Mouse (Mus musculus) limb, embryonic 13.5 days (tissue): ENCODE measurements around the gene Syt3. TPM values are rescaled to one million over a fixed set of nuclear protein-coding genes. Genes with fewer than 3 reads are reported as not detected.

Source experiments
- ATAC-seq: fragments of 200-750 bp; cut with Nextera tagmentation; 2 replicates; pipeline ENCODE4 v1.8.0; 2017; ENCODE audit warnings: low read depth, moderate number of reproducible peaks, moderate TSS enrichment; ENCODE audit not compliant: low FRiP score
- H3K27ac ChIP-seq: fragments of 300-500 bp; sonication (generic); 2 replicates; pipeline ENCODE4 v1.5.1; 2015; ENCODE audit warnings: inconsistent platforms, mild to moderate bottlenecking, moderate library complexity
- H3K27me3 ChIP-seq: fragments of 300-500 bp; sonication (generic); 2 replicates; pipeline ENCODE4 v1.6.1; 2015; ENCODE audit warnings: mild to moderate bottlenecking, inconsistent platforms
- H3K36me3 ChIP-seq: fragments of 300-500 bp; sonication (generic); 2 replicates; pipeline ENCODE4 v1.6.1; 2015; ENCODE audit warnings: inconsistent platforms, mild to moderate bottlenecking, moderate library complexity
- H3K4me1 ChIP-seq: fragments of 300-500 bp; sonication (generic); 2 replicates; pipeline ENCODE4 v1.6.1; 2015; ENCODE audit warnings: inconsistent platforms
- H3K4me2 ChIP-seq: fragments of 300-500 bp; sonication (generic); replicated peaks from 2 replicates; pipeline ENCODE4 v1.6.1; 2015; ENCODE audit warnings: inconsistent platforms, mild to moderate bottlenecking, moderate library complexity
- H3K4me3 ChIP-seq: fragments of 300-500 bp; sonication (generic); 2 replicates; pipeline ENCODE4 v1.5.1; 2015; ENCODE audit warnings: moderate library complexity, mild to moderate bottlenecking, inconsistent platforms
- H3K9ac ChIP-seq: fragments of 300-500 bp; sonication (generic); 2 replicates; pipeline ENCODE4 v1.6.1; 2015; ENCODE audit warnings: mild to moderate bottlenecking, inconsistent platforms
- H3K9me3 ChIP-seq: fragments of 300-500 bp; sonication (generic); 2 replicates; pipeline ENCODE4 v1.6.1; 2016; ENCODE audit warnings: inconsistent platforms
- whole genome bisulfite sequencing: fragments of 180-500 bp; shearing (Covaris S2); methylation state at CpG from one replicate; pipeline ENCODE4 v1.1.7; 2015; 5-methylcytosine and 5-hydroxymethylcytosine counted together
- polyA plus RNA-seq: library from polyadenylated mRNA; unstranded; fragments of >200 nt; fragmentation: Nextera tagmentation; extraction: Ambion mirVana; gene quantifications from 2 replicates; pipeline ENCODE4 v1.2.1, GENCODE M21; 2015

The Syt3 gene
- polyA plus RNA-seq, 1 experiment from 2014 or later: 3.5 TPM

- Histone ChIP-seq H3K36me3 (no peaks in the 10 kb centered on the region), H3K27me3 (peaks cover 89% of the 10 kb centered on the region), H3K4me1 (peaks cover 32% of the 10 kb centered on the region), H3K27ac (no peak overlapping the region), H3K9ac (peak overlapping the region; percentile 48), H3K4me2 (peak overlapping the region; percentile 79), H3K9me3 (no peaks in the 10 kb centered on the region), H3K4me3 (peak overlapping the region; percentile 46)
- peak; percentile 60 for ATAC-seq
- under 1% methylated on average over 54 of the region's 54 CpGs for WGBS
Observed at GRCm38 (mm10) chr7:44359908-44360672, 23.8 kb upstream of the Syt3 start.

- ATAC-seq: no peak
Observed at GRCm38 (mm10) chr7:44360792-44361301, 23.1 kb upstream of the Syt3 start.

GRCm38 (mm10) chr7:44372678-44373077 lies 11.2 kb upstream of the Syt3 start:
- 92% methylated on average over 8 of the region's 8 CpGs for WGBS
- H3K27ac ChIP-seq: no peak overlapping the region
- H3K9ac ChIP-seq: no peak overlapping the region
- H3K4me1 ChIP-seq: peaks cover 9% of the 10 kb centered on the region
- peaks cover 4% of the 10 kb centered on the region; the same call in 1 of the 2 replicates for H3K27me3 ChIP-seq
- no peaks in the 10 kb centered on the region for H3K36me3 ChIP-seq
- no peak overlapping the region for H3K4me2 ChIP-seq
- H3K9me3 ChIP-seq: no peaks in the 10 kb centered on the region
- ATAC-seq: no peak
- no peak overlapping the region for H3K4me3 ChIP-seq

More at GRCm38 (mm10) chr7:44360792-44361301, 23.1 kb upstream of the Syt3 start:
- Histone ChIP-seq H3K9ac (no peak overlapping the region), H3K27me3 (peaks cover 85% of the 10 kb centered on the region), H3K4me3 (peak overlapping the region; percentile 46), H3K27ac (no peak overlapping the region), H3K9me3 (no peaks in the 10 kb centered on the region), H3K4me1 (peaks cover 32% of the 10 kb centered on the region), H3K36me3 (no peaks in the 10 kb centered on the region), H3K4me2 (peak overlapping the region; percentile 79)
- WGBS: 8% methylated on average over 21 of the region's 21 CpGs

- H3K36me3 ChIP-seq: no peaks in the 10 kb centered on the region
- H3K9me3 ChIP-seq: no peaks in the 10 kb centered on the region
- H3K27me3 ChIP-seq: peaks cover 4% of the 10 kb centered on the region; the same call in 1 of the 2 replicates
- peak overlapping the region; percentile 51 for H3K9ac ChIP-seq
- ATAC-seq: no peak
- peaks cover 9% of the 10 kb centered on the region for H3K4me1 ChIP-seq
- peak overlapping the region; percentile 57 for H3K4me3 ChIP-seq
- H3K27ac ChIP-seq: no peak overlapping the region
- peak overlapping the region; percentile 82 for H3K4me2 ChIP-seq
- WGBS: 10% methylated on average over 7 of the region's 7 CpGs
Observed at GRCm38 (mm10) chr7:44373460-44373859, 10.4 kb upstream of the Syt3 start.

GRCm38 (mm10) chr7:44373889-44374652 lies 9.8 kb upstream of the Syt3 start:
- peak; percentile 93 for ATAC-seq
- Histone ChIP-seq H3K27me3 (peaks cover 4% of the 10 kb centered on the region; the same call in 1 of the 2 replicates), H3K9ac (peak overlapping the region; percentile 76), H3K4me2 (peak overlapping the region; percentile 82), H3K9me3 (no peaks in the 10 kb centered on the region), H3K4me1 (peaks cover 9% of the 10 kb centered on the region), H3K27ac (peak overlapping the region; percentile 39; the same call in 1 of the 2 replicates), H3K36me3 (no peaks in the 10 kb centered on the region), H3K4me3 (peak overlapping the region; percentile 57)
- 1% methylated on average over 19 of the region's 19 CpGs for WGBS

GRCm38 (mm10) chr7:44374756-44375155 lies 9.1 kb upstream of the Syt3 start:
- Histone ChIP-seq H3K9me3 (no peaks in the 10 kb centered on the region), H3K27ac (peak overlapping the region; percentile 39; the same call in 1 of the 2 replicates), H3K4me1 (peaks cover 9% of the 10 kb centered on the region), H3K27me3 (peaks cover 4% of the 10 kb centered on the region; the same call in 1 of the 2 replicates), H3K9ac (peak overlapping the region; percentile 76), H3K4me2 (peak overlapping the region; percentile 82), H3K36me3 (no peaks in the 10 kb centered on the region), H3K4me3 (peak overlapping the region; percentile 57)
- 4% methylated on average over 5 of the region's 5 CpGs for WGBS
- no peak for ATAC-seq

GRCm38 (mm10) chr7:44375207-44375606 lies 8.7 kb upstream of the Syt3 start:
- Histone ChIP-seq H3K4me1 (peaks cover 9% of the 10 kb centered on the region), H3K4me3 (peak overlapping the region; percentile 57; the same call in 1 of the 2 replicates), H3K9me3 (no peaks in the 10 kb centered on the region), H3K4me2 (peak overlapping the region; percentile 82), H3K27me3 (peaks cover 4% of the 10 kb centered on the region; the same call in 1 of the 2 replicates), H3K27ac (no peak overlapping the region), H3K9ac (no peak overlapping the region), H3K36me3 (no peaks in the 10 kb centered on the region)
- ATAC-seq: no peak
- 9% methylated on average over 10 of the region's 10 CpGs for WGBS

GRCm38 (mm10) chr7:44375793-44376192 lies 8.1 kb upstream of the Syt3 start:
- peaks cover 9% of the 10 kb centered on the region for H3K4me1 ChIP-seq
- H3K27me3 ChIP-seq: peaks cover 4% of the 10 kb centered on the region; the same call in 1 of the 2 replicates
- H3K9me3 ChIP-seq: no peaks in the 10 kb centered on the region
- no peak overlapping the region for H3K4me3 ChIP-seq
- no peak for ATAC-seq
- no peak overlapping the region for H3K27ac ChIP-seq
- WGBS: 66% methylated on average over 3 of the region's 3 CpGs
- no peak overlapping the region for H3K4me2 ChIP-seq
- H3K9ac ChIP-seq: no peak overlapping the region
- no peaks in the 10 kb centered on the region for H3K36me3 ChIP-seq

GRCm38 (mm10) chr7:44378290-44378689 lies 5.6 kb upstream of the Syt3 start:
- H3K27ac ChIP-seq: no peak overlapping the region
- H3K27me3 ChIP-seq: peaks cover 13% of the 10 kb centered on the region
- H3K4me1 ChIP-seq: peaks cover 9% of the 10 kb centered on the region
- H3K4me2 ChIP-seq: no peak overlapping the region
- no peaks in the 10 kb centered on the region for H3K36me3 ChIP-seq
- H3K9ac ChIP-seq: no peak overlapping the region
- H3K4me3 ChIP-seq: no peak overlapping the region
- no peaks in the 10 kb centered on the region for H3K9me3 ChIP-seq
- no peak for ATAC-seq
- 40% methylated on average over 4 of the region's 4 CpGs for WGBS

GRCm38 (mm10) chr7:44382541-44382940 lies 1.4 kb upstream of the Syt3 start:
- Histone ChIP-seq H3K4me2 (no peak overlapping the region), H3K36me3 (no peaks in the 10 kb centered on the region), H3K9me3 (no peaks in the 10 kb centered on the region), H3K27ac (no peak overlapping the region), H3K4me1 (no peaks in the 10 kb centered on the region), H3K9ac (no peak overlapping the region), H3K4me3 (no peak overlapping the region), H3K27me3 (peaks cover 38% of the 10 kb centered on the region)
- WGBS: 77% methylated on average over 12 of the region's 12 CpGs
- no peak for ATAC-seq

GRCm38 (mm10) chr7:44384716-44385059 lies 786 bp downstream of the Syt3 start:
- Histone ChIP-seq H3K27ac (no peak overlapping the region), H3K36me3 (no peaks in the 10 kb centered on the region), H3K4me2 (peak overlapping the region; percentile 91), H3K27me3 (peaks cover 46% of the 10 kb centered on the region), H3K4me3 (peak overlapping the region; percentile 55), H3K9ac (peak overlapping the region; percentile 64; the same call in 1 of the 2 replicates), H3K4me1 (no peaks in the 10 kb centered on the region), H3K9me3 (no peaks in the 10 kb centered on the region)
- 0% methylated on average over 17 of the region's 17 CpGs for WGBS
- peak; percentile 29; the same call in 1 of the 2 replicates for ATAC-seq

- 75% methylated on average over 12 of the region's 12 CpGs for WGBS
- H3K4me1 ChIP-seq: no peaks in the 10 kb centered on the region
- H3K4me3 ChIP-seq: peak within 1 kb of the TSS; percentile 55
- H3K4me2 ChIP-seq: peak within 1 kb of the TSS; percentile 91
- ATAC-seq: no peak
- H3K9me3 ChIP-seq: no peaks in the 10 kb centered on the region
- no peaks in the 10 kb centered on the region for H3K36me3 ChIP-seq
- H3K27me3 ChIP-seq: peaks cover 50% of the 10 kb centered on the region
- peak within 1 kb of the TSS; percentile 64; the same call in 1 of the 2 replicates for H3K9ac ChIP-seq
- H3K27ac ChIP-seq: no peak within 1 kb of the TSS
Observed at GRCm38 (mm10) chr7:44385720-44386119, 1.8 kb downstream of the Syt3 start, which contains the start of gene 1700008O03Rik. 1700008O03Rik (minus strand) TSS chr7:44385820.
